Mouse (Mus musculus) spleen, postnatal 36 days (tissue): ENCODE results near the gene Commd3.

Experiments used
- DNase-seq, 2 experiments: peaks; one replicate each; pipeline ENCODE4 v3.0.0; 2022; ENCODE audit warnings: low spot score in 2 of 2, mixed read lengths in 1 of 2

Gene Commd3

GRCm38 (mm10) chr2:18686826-18687519, 14.8 kb downstream of the Commd3 start:
- no peak for DNase-seq

- DNase-seq: peak in 1 of 2 experiments; percentile 25
Observed at GRCm38 (mm10) chr2:18687671-18688170, 15.5 kb downstream of the Commd3 start.

- DNase-seq: no peak
Observed at GRCm38 (mm10) chr2:18688286-18688685, 16.1 kb downstream of the Commd3 start.

GRCm38 (mm10) chr2:18688708-18689063, 16.5 kb downstream of the Commd3 start:
- peak; percentile 63 to 71 for DNase-seq

- DNase-seq: peak; percentile 49
Observed at GRCm38 (mm10) chr2:18689064-18689921, 17.1 kb downstream of the Commd3 start.

- peak; percentile 10 to 17 for DNase-seq
Observed at GRCm38 (mm10) chr2:18690055-18690691, 18.0 kb downstream of the Commd3 start.

GRCm38 (mm10) chr2:18690756-18691155, 18.6 kb downstream of the Commd3 start:
- no peak for DNase-seq

GRCm38 (mm10) chr2:18692031-18692430, 19.8 kb downstream of the Commd3 start:
- no peak for DNase-seq

- no peak for DNase-seq
Observed at GRCm38 (mm10) chr2:18692548-18692947, 20.4 kb downstream of the Commd3 start.

GRCm38 (mm10) chr2:18693491-18693870, 21.3 kb downstream of the Commd3 start:
- no peak for DNase-seq

GRCm38 (mm10) chr2:18693871-18694610, 21.9 kb downstream of the Commd3 start, which contains the start of gene Spag6:
Gene Spag6, plus strand, starts transcription at chr2:18694032.
- DNase-seq: peak; percentile 51 to 53

GRCm38 (mm10) chr2:18694611-18694950, 22.4 kb downstream of the Commd3 start:
- no peak for DNase-seq

- no peak for DNase-seq
Observed at GRCm38 (mm10) chr2:18695163-18695562, 23.0 kb downstream of the Commd3 start.

GRCm38 (mm10) chr2:18695629-18696150, 23.5 kb downstream of the Commd3 start:
- DNase-seq: no peak

- no peak for DNase-seq
Observed at GRCm38 (mm10) chr2:18697591-18698244, 25.5 kb downstream of the Commd3 start.

- DNase-seq: no peak
Observed at GRCm38 (mm10) chr2:18698663-18699385, 26.6 kb downstream of the Commd3 start.

GRCm38 (mm10) chr2:18699401-18699990, 27.3 kb downstream of the Commd3 start:
- DNase-seq: no peak

GRCm38 (mm10) chr2:18710356-18710755, 38.2 kb downstream of the Commd3 start:
- no peak for DNase-seq

GRCm38 (mm10) chr2:18713071-18713470, 40.9 kb downstream of the Commd3 start:
- no peak for DNase-seq

GRCm38 (mm10) chr2:18714337-18714736, 42.2 kb downstream of the Commd3 start:
- DNase-seq: no peak
